Mouse (Mus musculus) left cerebral cortex, postnatal 25 days (tissue): ENCODE measurements around the gene Tmem107. TPM values are rescaled to one million over a fixed set of nuclear protein-coding genes. Genes with fewer than 3 reads are reported as not detected.

Experiments used
- DNase-seq, 2 experiments: peaks; one replicate each; pipeline ENCODE4 v3.0.0; 2022; ENCODE audit warnings: low spot score in 2 of 2, mixed read lengths in 1 of 2
- intact Hi-C: fragments of 180-260 bp; cut with DNase I; formaldehyde crosslinking; loops from one replicate; pipeline ENCODE4 v1.15.1; 2025
- total RNA-seq, 2 experiments: library from RNA; stranded (reverse); gene quantifications; 2 replicates each; pipeline ENCODE4 v1.2.3; 2021

Tmem107 gene
- total RNA-seq, 2 experiments from 2014 or later, result 16.9 to 18.2 TPM

- intact Hi-C loops, result no loop called here
Measured at GRCm38 (mm10) chr11:69116843-69117242, 46.2 kb downstream of the Tmem107 start.

GRCm38 (mm10) chr11:69117737-69118695 lies 47.4 kb downstream of the Tmem107 start:
- intact Hi-C loops, result no loop called here
- peak; percentile 57 to 61 for DNase-seq

More at GRCm38 (mm10) chr11:69116843-69117242, 46.2 kb downstream of the Tmem107 start:
- no peak for DNase-seq

GRCm38 (mm10) chr11:69118765-69119164 lies 48.2 kb downstream of the Tmem107 start:
- DNase-seq, result peak; percentile 89 to 92
- intact Hi-C loops, result no loop called here

- no peak for DNase-seq
- intact Hi-C loops, result loop anchor here (5.0 kb wide), 1 partner anchor 32 kb away; the partner anchor contains the start of gene Vamp2
Measured at GRCm38 (mm10) chr11:69119446-69120155, 49.0 kb downstream of the Tmem107 start.

- DNase-seq, result no peak
Measured at GRCm38 (mm10) chr11:69120221-69121000, 49.8 kb downstream of the Tmem107 start, which contains the start of gene Hes7. Gene Hes7 (plus strand): TSS chr11:69120404.

GRCm38 (mm10) chr11:69121001-69121740 lies 50.6 kb downstream of the Tmem107 start:
- intact Hi-C loops, result loop anchor here (5.0 kb wide), 1 partner anchor 34 kb away; the partner anchor contains the start of gene Vamp2
- no peak for DNase-seq

More at GRCm38 (mm10) chr11:69120221-69121000, 49.8 kb downstream of the Tmem107 start, which contains the start of gene Hes7:
- intact Hi-C loops, result loop anchor here (5.0 kb wide), 1 partner anchor 33 kb away; the partner anchor contains the start of gene Vamp2

- intact Hi-C loops, result loop anchor here (1.0 to 5.0 kb wide), 4 partner anchors 23 to 59 kb away; partner anchors contain the start of gene Vamp2
- DNase-seq, result no peak
Measured at GRCm38 (mm10) chr11:69121741-69122335, 51.2 kb downstream of the Tmem107 start.

GRCm38 (mm10) chr11:69122336-69122951 lies 51.8 kb downstream of the Tmem107 start, which contains the start of gene 9130213A22Rik:
Gene 9130213A22Rik (minus strand): TSS chr11:69122589.
- DNase-seq, result peak; percentile 86 to 89
- intact Hi-C loops, result loop anchor here (1.0 to 5.0 kb wide), 4 partner anchors 24 to 59 kb away; partner anchors contain the start of gene Vamp2

Other genes starting within 250 kb of the Tmem107 start
- 100 to 1,000 TPM; 102 to 121 TPM for gene Ndel1, start 198.9 kb upstream of the Tmem107 start, total RNA-seq
- gene Rnf222, start 182.3 kb upstream of the Tmem107 start, total RNA-seq, result not detected
- 100 to 1,000 TPM; 679 to 691 TPM for gene Rpl26, start 169.2 kb upstream of the Tmem107 start, total RNA-seq
- 1 to 10 TPM in 1 of 2 experiments, not detected in 1; 1.7 TPM for gene Odf4, start 143.7 kb upstream of the Tmem107 start, total RNA-seq
- 10 to 100 TPM; 20.7 to 20.9 TPM for gene Arhgef15, start 113.3 kb upstream of the Tmem107 start, total RNA-seq
- gene Slc25a35, start 102.7 kb upstream of the Tmem107 start, total RNA-seq, result 1 to 10 TPM; 5.4 to 5.9 TPM
- gene Rangrf, start 95.6 kb upstream of the Tmem107 start, total RNA-seq, result 10 to 100 TPM; 14.1 to 16.7 TPM
- gene Pfas, start 62.3 kb upstream of the Tmem107 start, total RNA-seq, result 10 to 100 TPM; 17.3 to 18.9 TPM
- 10 to 100 TPM; 35.1 to 35.8 TPM for gene Ctc1, start 54.9 kb upstream of the Tmem107 start, total RNA-seq
- gene Aurkb, start 25.2 kb upstream of the Tmem107 start, total RNA-seq, result under 1 TPM; 0.73 to 0.99 TPM
- 10 to 100 TPM; 29.1 to 29.5 TPM for gene Borcs6, start 11.1 kb upstream of the Tmem107 start, total RNA-seq
- gene Vamp2, start 17.7 kb downstream of the Tmem107 start, total RNA-seq, result 1,000 to 10,000 TPM; 1,099 to 1,151 TPM
- 100 to 1,000 TPM in 1 of 2 experiments, 10 to 100 TPM in 1; 98.9 to 108 TPM for gene Per1, start 24.4 kb downstream of the Tmem107 start, total RNA-seq
- gene Hes7, start 49.6 kb downstream of the Tmem107 start, total RNA-seq, result under 1 TPM; 0.39 to 0.48 TPM
- 1 to 10 TPM in 1 of 2 experiments, under 1 TPM in 1; 0.44 to 1.1 TPM for gene 9130213A22Rik, start 51.8 kb downstream of the Tmem107 start, total RNA-seq
- 1 to 10 TPM; 3.1 to 6.4 TPM for gene Aloxe3, start 55.1 kb downstream of the Tmem107 start, total RNA-seq
- gene Alox12b, start 86.2 kb downstream of the Tmem107 start, total RNA-seq, result 1 to 10 TPM; 3.1 to 6.6 TPM
- 1 to 10 TPM; 3.6 to 5.1 TPM for gene Alox8, start 127.0 kb downstream of the Tmem107 start, total RNA-seq
- gene Gucy2e, start 166.2 kb downstream of the Tmem107 start, total RNA-seq, result under 1 TPM; 0.80 to 0.94 TPM